Mouse (Mus musculus) embryo, embryonic 11.5 days (tissue): ENCODE measurements around the gene Nudc.
A peak's percentile ranks its signal among the peaks of the same experiment; 100 is the strongest.

Source experiments
- DNase-seq: peaks from one replicate; pipeline ENCODE4 v3.0.0-alpha.2; 2012; ENCODE audit warnings: low read depth, low spot score

Nudc gene

DNA sequence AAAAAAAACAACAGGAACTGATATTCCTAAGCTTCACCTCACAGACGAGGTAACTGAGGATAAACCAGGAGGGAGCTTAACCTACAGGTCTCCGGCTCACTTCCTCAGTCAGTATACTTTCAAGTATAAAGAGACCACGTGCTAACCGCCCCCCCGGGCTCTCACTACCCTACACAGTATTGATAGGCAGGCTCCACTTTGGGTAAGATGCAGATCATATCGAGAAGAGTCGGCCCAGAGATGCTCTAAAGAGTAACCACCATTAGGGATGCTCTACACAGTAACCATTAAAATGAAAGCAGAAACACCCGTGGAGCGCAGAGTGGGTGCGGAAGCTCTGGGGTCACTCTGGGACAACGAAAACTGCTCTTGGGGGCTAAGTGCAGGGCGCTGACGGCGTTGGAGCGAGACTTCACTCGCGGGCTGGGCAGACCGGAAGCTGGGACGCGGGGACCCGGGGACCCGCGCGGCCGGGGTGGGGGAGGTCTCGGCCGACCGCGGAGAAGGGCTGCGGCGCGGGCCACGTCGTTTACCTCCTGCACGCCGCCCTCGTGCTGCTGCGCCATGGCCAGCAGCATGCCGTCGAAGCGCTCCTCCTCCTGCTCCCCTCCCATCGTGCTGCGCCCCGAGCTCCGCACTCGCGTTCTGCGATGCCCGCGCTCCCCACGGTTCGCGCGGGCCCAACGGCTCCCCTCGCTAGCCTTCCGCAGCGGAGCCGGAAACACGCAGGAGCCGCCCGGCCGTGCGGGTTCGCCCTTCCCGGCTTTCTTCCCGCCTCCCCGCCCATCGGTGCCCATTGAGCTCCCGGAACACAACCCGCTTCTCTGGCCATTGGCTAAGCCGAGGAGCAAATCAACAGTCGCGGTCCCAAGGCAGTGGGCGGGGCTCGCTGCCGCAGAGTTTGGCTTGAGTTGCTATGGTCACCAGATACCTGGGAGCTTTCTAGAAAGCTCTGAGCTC is at the start of gene Nudc:
Gene Nudc, minus strand, starts transcription at position 725 of the 960 bp plus-strand sequence.
- peak; percentile 93 for DNase-seq

DNA sequence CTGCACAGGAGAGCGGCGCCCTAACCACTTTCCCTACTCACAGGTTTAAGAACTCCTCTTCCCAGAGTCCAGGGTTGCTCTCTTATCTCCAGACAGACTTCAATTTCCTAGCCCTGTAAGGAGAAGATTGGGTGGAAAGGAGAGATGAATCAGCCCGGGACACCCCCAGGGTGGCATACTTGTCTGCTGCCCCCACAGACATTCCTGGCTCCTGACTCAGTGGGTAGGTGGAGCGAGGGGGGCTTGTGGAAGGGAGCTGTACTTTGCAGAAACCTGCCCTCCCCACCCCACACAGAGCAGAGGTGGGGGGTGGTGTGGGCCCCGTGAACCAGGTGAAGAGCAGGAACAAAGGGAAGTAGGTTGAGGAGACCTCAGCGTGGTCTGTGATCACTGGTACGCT is 49.7 kb upstream of the Nudc start:
- no peak for DNase-seq

DNA sequence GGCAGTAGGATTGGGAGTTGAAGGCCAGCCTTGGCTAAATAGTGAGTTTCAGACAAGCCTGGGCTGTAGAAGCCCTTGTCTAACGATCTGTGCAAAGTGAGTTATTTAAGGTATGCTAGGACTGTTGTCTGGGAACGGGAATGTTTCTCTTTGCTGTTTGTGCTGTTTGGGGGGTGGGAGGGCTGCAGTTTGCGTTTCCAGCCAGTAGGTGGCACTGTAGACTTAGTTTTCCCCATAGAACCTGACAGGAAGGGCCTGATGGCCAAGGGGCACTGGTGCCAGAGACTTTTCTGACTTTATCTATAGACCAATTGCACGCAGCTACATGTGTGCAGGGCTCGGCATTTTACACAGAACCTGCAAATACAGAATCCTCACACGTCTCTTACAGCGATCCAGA is 46.8 kb upstream of the Nudc start:
- no peak for DNase-seq

DNA sequence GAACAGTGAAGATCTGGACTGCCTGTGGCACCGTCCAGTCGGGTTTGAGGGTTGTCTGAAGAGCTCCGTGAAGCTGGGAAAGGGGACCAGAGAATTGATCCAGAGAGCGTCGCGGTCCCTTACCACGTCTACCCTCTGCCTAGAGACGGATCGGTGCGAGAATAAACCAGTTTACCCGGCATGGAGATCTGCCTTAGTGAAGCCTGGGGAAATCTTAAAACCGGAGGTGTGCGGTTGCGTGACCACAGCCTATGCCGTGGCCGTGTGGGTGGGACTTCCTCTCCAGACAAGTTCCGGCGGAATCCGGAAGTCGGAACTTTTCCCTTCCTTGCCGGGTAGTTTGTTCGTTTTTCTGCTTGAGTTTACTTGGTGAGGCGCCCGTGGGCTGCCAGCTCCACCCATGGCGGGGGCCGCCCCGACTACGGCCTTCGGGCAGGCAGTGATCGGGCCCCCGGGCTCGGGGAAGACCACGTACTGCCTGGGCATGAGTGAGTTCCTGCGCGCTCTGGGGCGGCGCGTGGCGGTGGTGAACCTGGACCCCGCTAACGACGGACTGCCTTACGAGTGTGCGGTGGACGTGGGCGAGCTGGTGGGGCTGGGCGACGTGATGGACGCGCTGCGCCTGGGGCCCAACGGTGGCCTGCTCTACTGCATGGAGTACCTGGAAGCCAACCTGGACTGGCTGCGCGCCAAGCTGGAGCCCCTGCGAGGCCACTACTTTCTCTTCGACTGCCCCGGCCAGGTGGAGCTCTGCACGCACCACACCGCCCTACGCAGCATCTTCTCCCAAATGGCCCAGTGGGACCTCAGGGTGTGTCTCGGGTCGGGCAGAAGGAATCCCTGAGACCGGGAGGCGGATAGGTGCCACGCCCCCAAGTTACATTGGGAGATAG is 38.5 kb upstream of the Nudc start, which contains the start of gene Gpn2:
Gene Gpn2, plus strand, starts transcription at position 304 of the 893 bp plus-strand sequence.
- peak; percentile 66 for DNase-seq

DNA sequence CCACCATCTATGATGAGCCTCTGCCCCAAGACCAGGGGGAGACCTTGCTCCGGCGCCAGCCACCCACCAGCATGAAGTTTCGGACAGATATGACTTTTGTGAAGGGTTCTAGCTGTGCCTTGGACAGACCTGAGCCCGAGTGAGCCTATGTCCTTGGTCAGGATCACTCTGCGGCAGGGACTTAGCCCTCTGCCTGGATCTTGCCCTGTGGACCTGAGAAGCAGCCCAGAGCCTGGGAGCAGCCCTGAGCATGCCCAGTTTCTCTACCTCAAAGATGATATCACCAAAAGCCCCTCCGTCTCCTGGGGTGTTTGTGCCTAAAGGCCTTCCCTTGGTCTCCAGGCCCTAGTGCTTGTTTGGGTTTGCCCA is 37.9 kb upstream of the Nudc start:
- DNase-seq: no peak

DNA sequence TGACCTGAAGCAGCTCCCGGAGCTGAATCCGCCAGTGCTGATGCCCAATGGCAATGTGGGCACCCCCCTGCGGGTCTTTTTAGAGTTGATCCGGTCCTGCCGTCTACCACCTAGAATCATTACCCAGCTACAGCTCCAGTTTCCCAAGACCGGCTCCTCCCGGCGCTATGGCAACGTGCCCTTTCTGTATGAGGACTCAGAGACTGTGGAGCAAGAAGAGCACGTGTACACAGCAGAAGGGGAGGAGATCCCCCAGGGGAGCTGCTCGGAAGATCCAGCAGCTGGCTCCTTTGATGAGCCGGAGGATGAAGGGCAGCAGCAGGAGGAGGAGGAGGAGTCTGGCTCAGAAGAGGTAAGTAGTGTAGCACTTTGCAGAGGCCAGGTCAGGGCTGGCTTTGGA is 32.2 kb upstream of the Nudc start:
- no peak for DNase-seq

DNA sequence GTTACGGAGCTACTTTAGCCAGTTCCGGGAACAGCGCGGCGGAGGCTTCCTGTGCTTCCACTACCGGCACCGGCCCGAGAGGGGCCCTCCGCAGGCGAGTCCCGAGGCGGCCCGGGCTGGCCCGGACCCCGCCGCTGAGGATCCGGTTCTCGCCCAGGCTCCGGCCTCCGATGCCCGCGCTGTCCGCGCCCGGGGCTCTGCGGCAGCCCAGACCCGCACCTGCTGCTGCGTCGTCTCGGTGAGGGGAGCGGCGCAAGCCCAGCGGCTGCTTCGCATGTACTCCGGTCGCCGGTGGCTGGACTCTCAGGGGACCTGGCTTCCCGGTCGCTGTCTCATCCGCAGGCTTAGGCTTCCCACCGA is 29.0 kb upstream of the Nudc start:
- DNase-seq: no peak

DNA sequence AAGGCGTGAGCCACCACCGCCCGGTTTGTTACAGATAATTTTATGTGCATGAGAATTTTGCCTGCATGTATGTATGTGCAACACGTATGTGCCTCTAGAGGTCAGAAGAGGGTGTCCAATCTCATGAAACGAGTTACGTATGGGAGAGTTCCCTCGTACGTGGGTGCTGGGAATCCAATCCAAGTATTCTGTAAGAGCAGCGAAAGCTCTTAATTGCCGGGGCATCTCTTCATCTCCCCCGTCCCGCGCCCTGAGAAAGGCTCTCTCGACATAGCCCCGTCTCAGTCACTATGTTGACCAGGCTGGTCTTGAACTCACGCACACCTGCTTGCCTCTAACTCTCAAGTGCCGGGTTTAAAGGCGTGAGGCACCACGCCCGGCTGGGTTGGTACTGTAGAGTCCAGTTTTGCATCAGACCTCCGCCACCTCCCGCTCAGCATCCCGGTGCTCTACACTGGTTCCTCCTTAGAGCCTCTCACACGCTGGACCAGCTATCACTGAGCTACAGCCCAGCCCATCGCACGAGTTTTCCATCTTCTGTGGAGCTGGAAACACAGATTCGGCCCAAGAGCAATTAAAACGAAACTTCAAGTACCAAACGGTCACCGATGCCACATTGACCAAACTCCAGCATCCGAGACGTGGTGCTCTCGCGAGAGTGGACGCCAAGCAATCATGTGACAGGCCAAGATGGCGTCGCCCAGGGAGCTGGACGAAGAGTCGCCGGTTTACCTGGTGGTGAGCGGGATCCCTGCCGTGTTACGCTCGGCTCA is 28.5 kb upstream of the Nudc start, which contains the start of gene Gpatch3:
Gene Gpatch3, plus strand, starts transcription at position 676 of the 773 bp plus-strand sequence.
- DNase-seq: peak; percentile 88

DNA sequence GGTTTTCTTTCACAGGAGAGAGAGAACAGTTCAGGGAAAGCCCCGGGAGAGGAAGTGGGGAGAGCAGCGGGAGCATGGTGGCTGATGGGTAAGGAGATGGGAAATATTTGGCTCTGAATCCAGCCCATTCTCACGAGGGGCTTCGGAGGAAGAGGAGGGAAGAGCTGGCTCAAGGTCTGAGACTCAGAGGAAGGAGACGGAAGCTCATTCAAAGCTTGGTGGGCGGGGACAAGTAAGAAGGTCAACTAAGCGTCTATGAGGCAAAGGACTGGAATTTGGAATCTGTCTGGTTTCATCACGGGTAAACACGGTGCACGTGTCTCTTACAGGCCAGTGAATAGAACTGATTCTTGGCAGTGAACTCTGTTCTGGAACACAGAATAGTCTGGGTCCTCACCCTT is 24.3 kb upstream of the Nudc start:
- DNase-seq: no peak

DNA sequence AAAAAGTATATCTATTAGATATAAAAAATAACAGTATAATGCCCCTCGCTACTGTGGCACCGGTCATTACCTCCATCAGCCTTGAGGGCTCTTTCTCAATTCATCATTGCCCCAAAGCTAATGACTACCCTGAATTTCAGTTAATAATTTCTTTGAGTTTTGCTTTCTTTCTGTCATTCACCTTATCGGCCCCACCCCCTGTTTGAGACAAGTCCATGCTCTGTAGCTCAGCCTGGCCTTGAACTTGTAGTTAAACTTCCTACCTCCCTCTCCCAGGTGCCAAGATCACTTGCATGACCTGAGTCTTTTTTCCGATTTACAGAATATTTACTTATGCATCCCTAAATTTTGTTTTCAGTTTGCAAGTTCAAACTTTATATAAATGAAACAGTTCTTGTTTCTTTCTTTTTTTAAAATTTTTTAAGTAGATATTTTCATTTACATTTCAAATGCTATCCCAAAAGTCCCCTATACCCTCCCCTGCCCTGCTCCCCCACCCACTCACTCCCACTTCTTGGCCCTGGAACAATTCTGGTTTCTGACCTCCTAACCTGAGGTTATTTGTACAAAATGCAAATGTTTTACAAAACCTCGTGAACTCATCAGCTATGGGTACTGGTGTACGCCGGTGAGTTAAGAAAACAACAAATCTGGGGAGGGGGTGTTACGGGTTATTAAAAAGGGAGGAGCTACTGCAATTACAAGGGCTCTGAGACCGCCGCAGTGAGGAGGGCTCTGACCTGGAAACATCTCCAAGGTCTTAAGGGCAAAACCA is 23.7 kb upstream of the Nudc start:
- DNase-seq: no peak

DNA sequence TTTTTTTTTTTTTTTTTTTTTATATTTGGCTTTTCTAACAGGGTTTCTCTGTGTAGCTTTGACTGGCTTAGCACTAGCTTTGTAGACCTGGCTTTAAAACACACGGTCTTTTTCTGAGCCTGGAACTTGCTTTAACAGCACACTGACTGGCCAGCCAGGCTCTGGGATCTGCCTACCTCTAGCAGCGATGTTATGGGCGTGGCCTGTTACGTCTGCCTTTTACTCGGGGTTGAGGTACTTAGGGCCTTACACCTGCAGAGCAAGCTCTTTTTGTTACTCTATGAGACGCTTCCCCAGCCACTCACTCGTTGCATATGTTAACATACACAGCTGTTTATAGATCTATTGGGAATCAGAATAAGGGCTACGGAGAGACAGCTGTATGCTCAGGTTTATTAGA is 21.5 kb upstream of the Nudc start:
- no peak for DNase-seq

DNA sequence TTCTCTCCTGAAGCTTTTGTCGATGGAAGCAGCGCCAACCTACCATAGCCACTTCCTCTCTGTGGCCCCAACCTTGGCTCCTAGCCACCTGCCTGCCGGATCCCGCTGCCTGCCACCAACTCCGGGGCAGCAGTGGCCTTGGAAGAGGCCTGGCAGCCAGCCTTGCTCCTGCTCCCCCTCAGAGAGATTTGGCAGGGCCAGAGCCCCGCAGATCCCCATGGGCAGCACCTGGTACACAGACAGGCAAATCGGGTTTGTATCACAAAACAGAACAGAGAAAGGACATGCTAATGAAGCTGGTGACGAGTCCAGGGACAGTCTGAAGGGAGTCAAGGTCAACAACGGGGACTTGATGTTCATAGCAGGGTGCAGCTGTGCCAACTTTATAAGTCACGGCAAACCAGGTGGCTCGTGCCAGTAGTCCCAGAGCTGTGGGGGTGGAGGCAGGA is 17.4 kb upstream of the Nudc start:
- DNase-seq: no peak

DNA sequence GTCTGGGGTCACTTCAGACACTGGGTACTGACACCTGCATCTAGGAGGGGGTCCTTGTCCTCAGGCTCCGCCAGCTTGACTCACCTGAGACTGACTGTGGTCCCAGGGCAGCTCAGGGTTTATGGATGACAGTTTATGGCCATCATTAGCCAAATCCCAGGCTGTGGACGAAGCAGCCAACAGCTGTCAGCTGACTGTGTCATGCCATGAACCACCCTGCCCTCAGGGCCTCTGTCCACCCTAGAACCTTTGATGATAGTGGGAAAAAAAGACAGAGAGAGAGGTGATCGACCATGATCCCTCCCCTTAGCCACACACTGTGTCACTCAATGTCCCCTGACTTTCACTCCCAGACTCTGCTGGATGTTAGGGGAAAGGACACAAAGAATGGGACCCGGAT is 15.8 kb upstream of the Nudc start:
- DNase-seq: no peak

DNA sequence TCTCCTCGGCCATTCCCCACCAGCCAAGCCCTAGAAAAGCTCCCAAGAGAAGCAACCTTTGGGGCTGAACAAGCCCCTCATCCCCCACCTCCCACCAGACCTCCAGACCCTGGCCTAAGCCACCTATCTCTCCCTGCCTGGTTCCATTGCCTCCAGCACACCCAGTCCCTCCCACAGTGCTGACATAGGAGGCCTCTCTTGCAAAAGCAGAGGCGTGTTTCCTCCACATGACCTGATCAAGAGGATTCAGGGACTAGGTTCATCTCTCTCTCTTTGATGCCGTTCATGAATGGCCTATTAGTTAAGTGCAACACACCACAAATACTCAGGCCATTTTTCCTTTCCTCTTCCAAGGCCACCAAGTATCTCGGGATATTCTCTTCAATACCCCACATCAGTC is 14.1 kb upstream of the Nudc start:
- no peak for DNase-seq

DNA sequence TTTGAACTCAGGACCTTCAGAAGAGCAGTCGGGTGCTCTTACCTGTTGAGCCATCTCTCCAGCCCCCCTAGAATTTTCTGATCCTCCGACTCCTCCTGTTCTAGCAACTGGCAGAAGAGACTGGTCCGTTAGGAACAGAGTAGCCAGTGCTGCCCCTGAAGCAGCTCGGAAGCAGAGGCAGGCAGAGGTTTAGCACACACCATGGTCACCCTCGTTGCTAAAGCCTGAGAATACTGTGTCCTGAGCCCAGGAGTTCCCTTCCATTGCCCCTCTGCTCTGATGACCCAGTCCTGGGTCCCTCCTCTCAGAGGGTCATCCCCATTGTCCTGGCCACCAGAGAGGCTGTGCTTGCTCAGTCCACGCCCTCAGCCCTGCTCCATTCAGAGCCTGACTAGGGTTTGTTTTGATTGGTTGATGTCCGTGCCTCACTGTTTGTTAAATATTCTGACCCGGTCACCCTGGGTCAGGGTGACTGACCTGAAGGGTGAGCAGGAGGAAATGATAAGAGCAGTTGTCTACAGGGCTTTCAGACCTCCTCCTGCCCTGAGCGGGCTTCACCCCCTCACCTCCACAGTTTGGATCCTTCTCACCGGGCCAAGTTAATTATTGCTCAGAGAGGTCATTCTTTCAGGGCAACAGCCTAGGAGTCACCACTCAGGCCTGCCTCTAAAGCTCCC is 11.4 kb upstream of the Nudc start:
- DNase-seq: no peak

DNA sequence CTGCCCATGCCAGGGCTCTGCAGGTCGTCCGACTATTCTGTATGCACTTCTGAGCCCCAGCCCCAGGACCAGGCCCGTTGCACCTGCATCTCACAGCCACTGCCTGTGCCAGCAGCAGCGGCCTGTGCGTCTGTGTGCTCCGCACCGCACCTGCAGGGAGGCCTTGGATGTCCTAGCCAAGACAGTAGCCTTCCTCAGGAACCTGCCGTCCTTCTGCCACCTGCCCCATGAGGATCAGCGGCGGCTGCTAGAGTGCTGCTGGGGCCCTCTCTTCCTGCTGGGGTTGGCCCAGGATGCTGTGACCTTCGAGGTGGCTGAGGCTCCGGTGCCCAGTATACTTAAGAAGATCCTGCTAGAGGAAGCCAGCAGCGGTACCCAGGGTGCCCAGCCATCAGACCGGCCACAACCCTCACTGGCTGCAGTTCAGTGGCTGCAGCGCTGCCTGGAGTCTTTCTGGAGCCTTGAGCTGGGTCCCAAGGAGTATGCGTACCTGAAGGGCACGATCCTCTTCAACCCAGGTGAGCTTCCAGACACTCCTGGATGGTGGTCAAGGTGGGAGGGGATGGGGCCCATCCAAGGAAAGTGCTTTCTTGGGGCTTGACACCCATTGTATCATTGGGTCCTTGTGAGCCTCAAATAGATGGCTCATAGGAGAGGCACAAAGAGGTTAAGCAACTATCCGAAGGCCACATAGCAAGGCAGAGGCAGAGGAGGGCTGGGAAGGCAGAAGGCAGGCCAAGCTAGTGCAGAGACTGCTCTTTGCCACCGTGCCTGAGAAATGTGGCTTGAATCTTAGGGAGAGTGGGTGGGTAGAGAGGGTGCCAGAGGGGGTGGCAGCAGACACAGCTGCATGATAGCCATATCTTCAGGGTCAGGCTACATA is 7.9 kb upstream of the Nudc start:
- DNase-seq: no peak

DNA sequence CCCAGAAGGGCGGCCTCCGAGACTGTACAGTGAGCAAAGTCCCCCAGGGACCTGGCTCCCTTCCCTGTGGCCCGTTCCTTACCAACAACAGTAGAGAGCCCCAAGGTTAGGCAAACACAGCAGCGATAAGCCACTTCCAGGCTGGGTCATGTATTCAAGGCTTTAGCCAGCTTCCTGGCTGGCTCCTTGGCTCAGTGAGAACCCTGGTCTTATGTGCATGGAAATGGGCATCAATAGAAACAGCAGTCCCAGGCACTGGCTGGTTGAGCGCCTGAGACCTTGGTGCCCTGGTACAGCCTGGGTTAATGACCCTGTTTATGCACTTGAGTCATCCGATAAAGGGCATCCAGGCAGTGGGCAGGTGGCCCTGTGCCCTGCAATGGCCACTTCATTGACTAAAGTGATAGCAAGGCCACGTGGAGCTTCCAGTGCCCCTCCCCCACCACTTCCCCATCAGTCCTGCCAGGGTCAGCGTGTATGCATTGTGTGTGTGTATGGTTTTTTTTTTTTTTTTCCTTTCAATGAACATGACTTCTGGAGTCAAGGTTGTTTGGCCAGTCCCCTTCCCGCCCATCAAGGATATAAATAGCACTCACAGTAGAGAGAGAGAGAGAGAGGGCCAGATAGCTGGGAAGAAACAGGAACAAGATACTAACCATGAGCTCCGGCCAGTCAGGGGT is 7.1 kb upstream of the Nudc start, which contains the start of gene Nr0b2:
Gene Nr0b2, plus strand, starts transcription at position 609 of the 680 bp plus-strand sequence.
- DNase-seq: no peak

DNA sequence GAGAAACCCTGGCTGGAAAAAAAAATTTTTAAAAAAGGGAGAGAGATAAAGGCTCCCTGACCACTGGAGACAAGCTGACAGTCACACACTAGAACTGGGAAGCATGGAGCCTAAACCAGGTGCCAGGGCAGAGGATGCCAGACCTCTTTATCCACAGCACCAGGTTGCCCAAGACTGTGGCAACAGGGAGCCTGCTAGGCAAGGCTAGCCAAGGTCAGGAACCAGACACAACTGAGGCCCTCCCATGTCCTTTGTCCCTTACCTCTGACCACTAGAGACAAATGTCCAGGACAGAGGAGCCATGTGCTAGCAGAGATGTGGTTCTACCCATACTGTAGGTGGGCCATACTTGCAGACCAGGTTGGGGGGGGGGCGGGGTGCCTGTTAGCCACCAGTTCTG is 6.2 kb upstream of the Nudc start:
- DNase-seq: no peak

DNA sequence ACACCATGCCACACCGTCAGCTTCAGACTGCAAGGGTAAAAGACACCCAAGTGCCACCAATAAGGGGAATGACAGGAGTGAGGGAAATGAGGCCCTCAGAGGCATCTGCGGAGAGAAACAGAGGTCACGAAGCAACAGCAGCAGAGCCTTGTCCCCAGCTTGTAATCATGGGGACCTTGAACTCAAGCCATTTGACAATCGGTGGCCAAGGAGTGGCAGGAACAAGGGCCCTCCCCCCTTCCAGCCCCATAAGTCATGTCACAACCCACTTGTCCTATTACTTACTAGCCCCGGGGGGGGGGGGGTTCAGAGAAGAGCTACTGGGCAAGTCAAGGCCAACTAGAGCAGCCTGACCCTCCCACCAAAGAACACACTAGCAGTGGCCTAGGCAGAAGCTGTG is 9.1 kb downstream of the Nudc start:
- DNase-seq: no peak
